Mouse (Mus musculus) C2C12 (cell line): ENCODE data around the gene 1700008O03Rik.

ENCODE experiments used
- CEBPB ChIP-seq: IDR thresholded peaks from one replicate; pipeline ENCODE4 v1.6.1; 2011; ENCODE audit warnings: low read depth, mild to moderate bottlenecking, control low read depth, moderate library complexity
- CTCF ChIP-seq: IDR thresholded peaks from one replicate; pipeline ENCODE4 v1.5.1; 2011; ENCODE audit not compliant: control insufficient read depth, insufficient read depth, insufficient read length
- FOSL1 ChIP-seq: IDR thresholded peaks from one replicate; pipeline ENCODE4 v1.8.0; 2011; ENCODE audit warnings: mild to moderate bottlenecking, low read length; ENCODE audit not compliant: poor library complexity, insufficient read depth, severe bottlenecking
- MAX ChIP-seq: IDR thresholded peaks from one replicate; pipeline ENCODE4 v1.6.1; 2011; ENCODE audit warnings: mild to moderate bottlenecking, control low read depth
- MYOD1 ChIP-seq: IDR thresholded peaks from one replicate; pipeline ENCODE4 v1.6.1; 2011; ENCODE audit warnings: low read depth; ENCODE audit not compliant: control insufficient read depth, insufficient read length
- MYOG ChIP-seq: IDR thresholded peaks from one replicate; pipeline ENCODE4 v1.6.1; 2011; ENCODE audit not compliant: control insufficient read depth, insufficient read length; ENCODE audit errors: extremely low read depth
- USF1 ChIP-seq: IDR thresholded peaks from one replicate; pipeline ENCODE4 v1.6.1; 2011; ENCODE audit warnings: low read depth, mild to moderate bottlenecking, control low read depth, moderate library complexity

GRCm38 (mm10) chr7:44353601-44354340 lies 31.8 kb downstream of the 1700008O03Rik start:
- TF ChIP-seq CTCF (no peak), MYOG (no peak), CEBPB (no peak), MAX (no peak), MYOD1 (no peak), USF1 (no peak), FOSL1 (no peak)
